Mouse (Mus musculus) left cerebral cortex, postnatal 10 days (tissue): ENCODE data around the gene Prdm8. TPM values are rescaled to one million over a fixed set of nuclear protein-coding genes. Genes with fewer than 3 reads are reported as not detected.

Experiments
- DNase-seq, 2 experiments: peaks; one replicate each; pipeline ENCODE4 v3.0.0; 2021 to 2022; ENCODE audit warnings: low spot score in 2 of 2, mixed read lengths in 1 of 2; ENCODE audit errors: extremely low spot score in 1 of 2
- intact Hi-C: fragments of 180-260 bp; cut with DNase I; formaldehyde crosslinking; loops from one replicate; pipeline ENCODE4 v1.15.1; 2025
- total RNA-seq, 2 experiments: library from RNA; stranded (reverse); gene quantifications; 2 replicates each; pipeline ENCODE4 v1.2.3; 2021

The Prdm8 gene
- total RNA-seq, 2 experiments from 2014 or later: 44.9 to 53.3 TPM

- no peak for DNase-seq
- intact Hi-C loops: loop anchor here (5.0 to 10.0 kb wide), 4 partner anchors 150 to 828 kb away; partner anchors contain the start of gene Antxr2
Observed at GRCm38 (mm10) chr5:98182603-98182920, 15.6 kb downstream of the Prdm8 start.

- intact Hi-C loops: loop anchor here (5.0 to 10.0 kb wide), 4 partner anchors 151 to 828 kb away; partner anchors contain the start of gene Antxr2
- no peak for DNase-seq
Observed at GRCm38 (mm10) chr5:98183031-98183595, 16.1 kb downstream of the Prdm8 start.

GRCm38 (mm10) chr5:98184281-98184910, 17.4 kb downstream of the Prdm8 start:
- intact Hi-C loops: loop anchor here (5.0 to 10.0 kb wide), 4 partner anchors 152 to 830 kb away; partner anchors contain the start of gene Antxr2
- DNase-seq: no peak

- intact Hi-C loops: loop anchor here (5.0 to 10.0 kb wide), 5 partner anchors 142 to 830 kb away; partner anchors contain the start of genes Antxr2 and Cfap299
- peak in 1 of 2 experiments; percentile 87 for DNase-seq
Observed at GRCm38 (mm10) chr5:98184971-98185805, 18.2 kb downstream of the Prdm8 start.

- intact Hi-C loops: loop anchor here (5.0 to 10.0 kb wide), 3 partner anchors 141 to 831 kb away; partner anchors contain the start of gene Cfap299
Observed at GRCm38 (mm10) chr5:98185806-98186751, 19.1 kb downstream of the Prdm8 start.

GRCm38 (mm10) chr5:98189181-98190180, 22.5 kb downstream of the Prdm8 start:
- no peak for DNase-seq
- intact Hi-C loops: loop anchor here (5.0 to 10.0 kb wide), 3 partner anchors 138 to 835 kb away; partner anchors contain the start of gene Cfap299

More at GRCm38 (mm10) chr5:98185806-98186751, 19.1 kb downstream of the Prdm8 start:
- peak in 1 of 2 experiments; percentile 63 for DNase-seq

GRCm38 (mm10) chr5:98192295-98192983, 25.4 kb downstream of the Prdm8 start:
- no peak for DNase-seq
- intact Hi-C loops: no loop called here

- no peak for DNase-seq
- intact Hi-C loops: no loop called here
Observed at GRCm38 (mm10) chr5:98194959-98195358, 28.0 kb downstream of the Prdm8 start.

GRCm38 (mm10) chr5:98198412-98199218, 31.6 kb downstream of the Prdm8 start:
- no peak for DNase-seq

GRCm38 (mm10) chr5:98199219-98199552, 32.2 kb downstream of the Prdm8 start:
- intact Hi-C loops: no loop called here

More at GRCm38 (mm10) chr5:98198412-98199218, 31.6 kb downstream of the Prdm8 start:
- intact Hi-C loops: no loop called here

GRCm38 (mm10) chr5:98201606-98202005, 34.6 kb downstream of the Prdm8 start:
- DNase-seq: no peak
- intact Hi-C loops: no loop called here

More at GRCm38 (mm10) chr5:98199219-98199552, 32.2 kb downstream of the Prdm8 start:
- no peak for DNase-seq

GRCm38 (mm10) chr5:98202996-98203395, 36.0 kb downstream of the Prdm8 start:
- intact Hi-C loops: no loop called here
- no peak for DNase-seq

- intact Hi-C loops: loop anchor here (5.0 kb wide), 1 partner anchor 115 kb away; the partner anchor contains the start of gene Cfap299
- DNase-seq: no peak
Observed at GRCm38 (mm10) chr5:98212501-98212900, 45.5 kb downstream of the Prdm8 start.

- intact Hi-C loops: no loop called here
- peak in 1 of 2 experiments; percentile 26 for DNase-seq
Observed at GRCm38 (mm10) chr5:98221956-98222355, 55.0 kb downstream of the Prdm8 start.

- DNase-seq: no peak
- intact Hi-C loops: no loop called here
Observed at GRCm38 (mm10) chr5:98226710-98227109, 59.7 kb downstream of the Prdm8 start.

- no peak for DNase-seq
- intact Hi-C loops: no loop called here
Observed at GRCm38 (mm10) chr5:98229456-98229855, 62.5 kb downstream of the Prdm8 start.
